Mouse (Mus musculus) frontal cortex, postnatal 25 days (tissue): ENCODE measurements at regions not wholly inside any gene's neighbourhood (a gene's known extent, or its start where the extent isn't known, plus 50 kb on each side); places are given as distances from the start of the nearest gene placed in this dataset.

Experiments used
- DNase-seq, 2 experiments: peaks; one replicate each; pipeline ENCODE4 v3.0.0; 2022; ENCODE audit warnings: low spot score in 2 of 2

GRCm38 (mm10) chr1:36013823-36014341 lies 54.3 kb upstream of the Hs6st1 start:
- DNase-seq: no peak

DNA sequence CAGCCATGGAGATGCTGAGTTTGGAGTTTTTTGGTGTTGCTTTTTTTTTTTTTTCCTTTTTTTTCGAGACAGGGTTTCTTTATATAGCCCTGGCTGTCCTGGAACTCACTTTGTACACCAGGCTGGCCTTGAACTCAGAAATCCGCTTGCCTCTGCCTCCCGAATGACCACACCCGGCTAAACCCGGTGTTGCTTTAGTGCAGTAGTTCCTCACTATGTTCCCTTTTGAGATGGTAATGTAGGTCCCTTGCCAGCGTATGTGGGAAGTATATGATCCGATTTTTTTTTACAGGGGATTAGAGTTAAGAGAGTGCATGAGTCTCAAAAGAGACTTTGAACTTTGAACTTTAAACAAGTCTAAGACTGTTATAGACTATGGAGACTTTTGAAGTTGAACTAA lies 53.8 kb upstream of the Hs6st1 start:
- DNase-seq: no peak

DNA sequence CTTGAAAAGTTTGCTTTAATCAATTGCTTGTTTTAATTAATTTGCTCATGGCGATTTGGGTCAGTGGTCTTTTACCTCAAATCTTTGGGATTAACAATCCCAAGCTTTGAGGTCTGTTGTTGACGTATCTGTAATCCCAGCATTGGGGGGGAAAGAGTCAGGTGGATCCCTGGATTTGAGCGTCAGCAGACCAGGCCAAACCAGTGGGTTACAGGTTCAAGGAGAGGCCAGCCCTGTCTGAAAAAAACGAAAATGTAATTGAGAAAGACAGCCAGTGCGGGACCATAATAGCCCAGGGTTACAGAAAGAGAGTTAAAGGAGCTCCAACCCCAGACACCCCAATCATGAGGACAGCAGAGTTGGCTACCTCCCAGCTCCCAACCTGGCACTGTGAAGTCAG lies 53.0 kb upstream of the Hs6st1 start:
- no peak for DNase-seq

DNA sequence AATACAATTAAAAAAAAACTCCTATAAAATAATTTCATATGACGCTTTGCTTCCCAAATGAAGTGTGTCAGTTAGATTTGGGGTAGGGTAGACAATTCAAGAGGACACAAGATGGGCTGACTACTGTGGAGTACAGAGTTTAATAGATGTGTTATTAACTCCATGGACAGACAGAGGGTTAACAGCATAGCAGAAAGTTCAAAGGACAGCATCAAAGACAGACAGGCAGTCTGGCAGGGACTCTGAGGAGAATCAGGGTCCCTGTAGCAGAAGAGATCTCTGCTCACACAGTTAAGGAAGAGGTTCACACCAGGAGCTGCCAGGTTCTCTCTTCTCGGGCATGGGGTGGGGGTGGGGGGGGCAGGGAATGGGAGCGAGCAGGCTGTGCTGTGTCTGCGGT lies 51.6 kb upstream of the Hs6st1 start:
- no peak for DNase-seq

- no peak for DNase-seq
Observed at GRCm38 (mm10) chr1:36017061-36017461, 51.1 kb upstream of the Hs6st1 start.

GRCm38 (mm10) chr1:36017656-36018055 lies 50.5 kb upstream of the Hs6st1 start:
- no peak for DNase-seq
